Mouse (Mus musculus) megakaryocyte progenitor cell, adult 5-6 weeks (primary cell): ENCODE results near the gene Ppfibp2. TPM values are rescaled to one million over a fixed set of nuclear protein-coding genes. Genes with fewer than 3 reads are reported as not detected.

Experiments
- ATAC-seq: replicated peaks from 2 replicates; pipeline ENCODE4 v1.8.0; 2016; ENCODE audit warnings: mild to moderate bottlenecking, moderate TSS enrichment, inconsistent platforms; ENCODE audit not compliant: poor library complexity
- total RNA-seq, 2 experiments: library from RNA; stranded (forward) in 1 of 2; stranded (reverse) in 1 of 2; fragments of 157-497, 149-512 nt in 1 of 2; fragments of 200-1000 nt in 1 of 2; gene quantifications; 2 replicates each; pipeline versions ENCODE4 v1.2.3 to v1.2.4; 2015 to 2017

Ppfibp2 gene
- total RNA-seq, 2 experiments from 2014 or later: 3.3 to 4.8 TPM

- ATAC-seq: no peak
These were observed 68.6 kb downstream of the Ppfibp2 start for GRCm38 (mm10) chr7:107663621-107664020.

- ATAC-seq: peak; percentile 56
These were observed 69.4 kb downstream of the Ppfibp2 start for GRCm38 (mm10) chr7:107664063-107665056.

GRCm38 (mm10) chr7:107665221-107665585, 70.2 kb downstream of the Ppfibp2 start:
- 0 out of 2 replicates have a peak, but pooled peaks have one; percentile 11 for ATAC-seq

DNA sequence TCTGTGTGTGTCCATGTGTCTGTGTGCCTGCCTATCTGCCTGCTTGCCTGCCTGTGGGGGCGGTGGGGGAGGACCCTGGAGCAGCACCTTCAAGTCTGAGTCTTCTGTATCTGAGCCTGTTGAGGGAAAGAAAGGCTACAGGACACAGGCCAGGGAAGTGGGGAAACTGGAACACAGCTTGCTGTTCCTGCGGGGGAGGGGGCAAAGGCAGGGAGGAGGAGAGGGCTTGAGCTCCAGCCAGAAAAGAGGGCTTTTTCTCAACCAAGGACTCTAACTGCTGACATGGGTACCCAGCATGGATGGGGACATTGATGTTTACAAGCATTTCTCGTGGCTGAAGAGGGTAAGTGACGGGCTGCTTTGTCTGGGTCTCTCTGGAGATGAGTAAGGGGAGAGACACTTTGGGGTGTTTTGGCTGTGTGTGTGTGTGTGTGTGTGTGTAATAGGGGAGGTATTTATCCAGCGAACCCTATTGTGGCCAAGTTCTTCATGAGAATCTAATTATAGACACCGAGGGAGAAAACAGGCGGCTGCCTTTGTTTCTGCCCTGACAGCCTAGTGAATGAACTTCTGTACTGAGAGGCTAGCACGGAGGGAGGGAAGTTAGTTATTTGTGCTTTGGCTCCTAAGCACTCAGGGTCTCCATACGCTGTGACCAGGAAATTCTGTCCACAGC, 70.7 kb downstream of the Ppfibp2 start:
- peak; percentile 4; the same call in 1 of the 2 replicates for ATAC-seq

DNA sequence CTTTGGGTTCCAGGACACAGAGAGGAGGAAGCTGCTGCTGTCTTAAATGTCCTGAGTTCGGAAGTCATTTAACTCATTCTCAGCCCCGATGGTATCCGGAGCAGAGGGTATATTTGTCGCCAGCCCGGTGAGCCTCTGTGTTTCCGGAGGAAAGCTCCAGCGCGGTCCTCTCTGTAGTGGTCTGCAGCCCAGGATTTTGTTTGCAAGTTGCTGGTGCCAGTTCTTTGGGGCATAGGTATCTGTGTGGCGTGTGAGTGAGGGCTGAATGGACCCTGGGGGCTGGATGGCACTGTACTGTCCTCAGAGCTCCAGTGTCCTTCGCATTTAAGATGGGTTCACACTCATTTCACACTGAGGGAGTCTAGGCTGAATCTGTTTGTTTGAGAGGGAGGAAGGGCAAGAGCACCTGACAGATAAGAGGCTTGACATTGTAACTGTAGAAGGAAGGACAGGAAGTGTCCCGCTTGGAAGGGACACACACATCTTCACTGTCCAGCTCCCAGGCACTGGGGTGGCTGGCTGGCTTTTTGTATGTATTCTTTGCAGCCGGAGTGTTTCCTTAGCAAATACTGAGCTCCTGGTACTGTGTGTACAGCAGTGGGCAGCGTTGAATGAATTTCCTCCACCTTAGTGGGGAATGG, 71.4 kb downstream of the Ppfibp2 start:
- ATAC-seq: peak; percentile 7; the same call in 1 of the 2 replicates

DNA sequence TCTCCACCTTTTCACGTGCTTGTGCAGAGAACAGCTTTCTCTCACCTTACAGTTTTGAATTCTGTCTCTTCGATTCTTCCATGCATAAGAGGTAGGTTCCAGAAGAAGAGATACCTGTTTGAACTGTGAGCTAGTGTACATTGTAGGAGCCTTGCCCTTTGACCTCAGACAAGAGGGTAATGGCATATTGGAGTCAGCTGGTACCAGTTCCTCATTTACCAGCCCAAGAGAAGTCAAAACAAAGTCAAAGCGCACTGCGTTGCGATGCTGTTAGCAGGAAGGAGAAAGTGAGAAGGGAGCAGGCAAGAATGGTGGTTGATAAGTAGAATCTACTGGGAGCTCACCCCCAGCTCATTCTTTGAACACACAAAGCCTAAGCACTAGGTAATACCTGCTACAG, 73.5 kb downstream of the Ppfibp2 start:
- 0 out of 2 replicates have a peak, but pooled peaks have one; percentile 19 for ATAC-seq

- peak; percentile 63 for ATAC-seq
These were observed 80.2 kb downstream of the Ppfibp2 start for GRCm38 (mm10) chr7:107675224-107675623.

DNA sequence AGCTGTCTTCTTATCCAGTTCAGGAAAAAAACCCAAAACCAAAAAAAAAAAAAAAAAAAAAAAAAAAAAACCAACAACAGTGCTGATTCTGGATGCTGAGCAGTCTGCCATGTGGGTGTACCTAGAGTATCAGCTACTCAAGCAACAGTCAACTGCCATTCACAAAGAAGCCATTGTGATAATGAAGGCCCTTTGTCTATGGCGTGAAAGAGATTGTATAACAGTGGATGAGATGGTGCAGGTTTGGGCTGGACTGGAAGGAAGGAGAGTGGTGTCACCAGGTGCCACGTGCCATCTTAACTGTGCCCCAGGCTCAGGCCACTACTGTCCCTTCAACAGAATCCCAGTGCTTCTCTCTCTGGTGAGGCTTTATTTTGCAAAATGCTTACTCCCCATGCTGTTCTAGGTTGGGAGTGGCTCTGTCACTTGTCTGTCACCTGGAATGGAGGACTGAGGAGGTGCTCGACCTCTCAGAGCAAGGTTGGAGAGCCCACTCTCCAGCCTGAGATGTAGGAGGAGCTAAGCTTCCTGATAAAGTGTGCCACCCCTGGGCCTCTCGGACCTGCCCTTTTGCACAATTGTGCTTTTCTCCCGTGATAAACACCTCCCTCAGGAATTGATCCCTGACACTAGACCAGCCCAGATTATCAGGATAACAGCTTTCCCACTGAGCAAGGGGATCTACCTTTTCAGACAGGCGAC, 85.3 kb downstream of the Ppfibp2 start:
- ATAC-seq: no peak

GRCm38 (mm10) chr7:107681306-107681705, 86.3 kb downstream of the Ppfibp2 start:
- no peak for ATAC-seq

- 0 out of 2 replicates have a peak, but pooled peaks have one; percentile 2 for ATAC-seq
These were observed 88.2 kb downstream of the Ppfibp2 start for GRCm38 (mm10) chr7:107683162-107683561.

DNA sequence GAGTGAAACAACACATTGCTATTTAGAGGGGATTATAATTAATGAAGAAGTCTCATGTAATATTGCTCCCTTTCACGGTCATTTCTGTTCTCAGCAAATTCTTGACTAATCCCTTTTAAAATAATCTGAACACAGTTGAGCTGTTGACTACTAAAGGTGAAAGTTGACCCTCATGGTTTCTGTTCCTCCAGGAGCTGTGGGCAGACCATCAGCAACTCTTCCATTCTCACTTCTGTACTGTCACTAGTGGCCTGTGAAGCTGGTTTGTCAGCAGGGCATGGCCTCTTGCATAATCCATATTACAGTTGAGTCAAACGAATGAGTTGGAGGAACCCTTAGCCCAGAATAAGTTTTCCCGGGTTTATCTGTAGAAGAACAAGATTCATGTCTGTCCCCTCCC, 88.6 kb downstream of the Ppfibp2 start:
- ATAC-seq: peak; percentile 92

GRCm38 (mm10) chr7:107685238-107685954, 90.4 kb downstream of the Ppfibp2 start:
- no peak for ATAC-seq

GRCm38 (mm10) chr7:107685955-107686285, 90.9 kb downstream of the Ppfibp2 start:
- no peak for ATAC-seq

DNA sequence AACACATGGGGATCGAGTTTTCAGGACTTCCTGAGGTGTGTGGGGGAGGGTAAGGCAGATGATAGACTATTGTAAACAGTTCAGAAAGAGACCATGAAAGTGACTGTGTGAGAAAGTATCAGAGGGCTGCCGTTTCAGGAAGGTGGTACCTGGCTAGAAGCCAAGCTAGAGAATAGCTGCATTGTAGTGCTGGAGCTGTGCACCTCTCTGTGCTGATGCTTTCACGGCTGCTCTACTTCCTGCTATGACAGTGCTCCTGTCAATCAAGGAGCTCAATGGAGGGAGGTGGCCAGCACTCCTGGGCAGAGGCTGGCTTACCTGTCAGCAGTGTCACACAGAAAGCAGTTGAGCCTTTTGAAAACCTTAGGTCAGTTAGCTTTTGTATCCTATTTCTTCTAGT, 92.4 kb downstream of the Ppfibp2 start:
- ATAC-seq: no peak

- no peak for ATAC-seq
These were observed 93.0 kb downstream of the Ppfibp2 start for GRCm38 (mm10) chr7:107688040-107688439.

DNA sequence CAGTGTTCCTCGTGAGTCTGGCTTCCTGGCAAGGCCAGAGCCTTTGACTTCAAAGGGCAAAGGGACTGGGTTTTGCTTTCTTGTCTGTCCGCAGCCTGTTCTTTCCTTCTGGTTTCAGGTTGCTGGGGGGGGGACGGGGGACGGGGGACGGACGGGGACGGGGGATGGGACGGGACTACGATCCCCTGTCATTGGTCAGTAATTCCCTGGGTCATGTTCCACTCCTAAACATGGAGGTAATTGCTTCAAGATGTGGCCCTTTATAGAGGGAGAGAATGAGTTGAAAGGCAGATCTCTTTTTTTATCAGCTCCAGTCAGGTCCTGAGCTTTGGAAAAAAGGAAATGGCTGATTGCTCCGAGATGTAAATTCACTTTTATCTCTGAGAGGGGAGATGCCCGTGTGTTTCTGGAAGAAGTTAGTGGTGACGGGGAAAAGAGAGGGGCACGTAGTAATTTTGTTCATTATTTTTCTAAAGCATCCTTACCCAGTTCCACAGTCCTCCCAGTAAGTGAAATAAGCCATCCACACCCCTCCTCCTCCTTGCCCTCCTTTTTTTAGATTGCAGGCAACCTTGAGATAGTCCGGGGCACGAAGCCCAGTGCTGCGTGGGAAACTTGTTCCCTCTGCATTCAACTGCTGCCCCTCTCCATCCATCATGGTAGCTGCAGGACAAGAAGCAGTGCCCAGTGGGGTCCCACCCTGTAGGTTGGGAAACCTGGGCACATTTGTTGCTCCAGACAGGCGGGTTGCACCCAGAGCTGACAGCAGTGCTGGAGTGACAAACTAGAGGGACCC, 95.6 kb downstream of the Ppfibp2 start:
- no peak for ATAC-seq

DNA sequence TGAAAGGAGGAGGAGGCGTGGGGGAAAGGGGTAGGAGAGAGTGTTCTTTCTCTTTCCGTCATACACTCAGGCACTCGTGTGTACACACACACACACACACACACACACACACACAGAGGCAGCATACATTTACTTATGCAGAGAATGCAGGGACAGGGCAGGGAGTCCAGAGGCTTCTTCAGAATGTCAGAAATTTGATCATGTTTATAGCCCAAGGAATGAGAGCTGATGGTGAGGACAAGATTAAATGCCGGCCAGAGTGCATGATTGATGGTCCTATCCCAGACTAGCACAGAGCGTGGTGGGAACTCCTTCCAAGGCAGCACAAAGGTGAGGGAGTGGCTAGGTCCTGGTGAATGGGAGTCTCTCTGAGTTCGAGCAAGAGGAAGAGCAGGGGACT, 96.5 kb downstream of the Ppfibp2 start:
- ATAC-seq: no peak

DNA sequence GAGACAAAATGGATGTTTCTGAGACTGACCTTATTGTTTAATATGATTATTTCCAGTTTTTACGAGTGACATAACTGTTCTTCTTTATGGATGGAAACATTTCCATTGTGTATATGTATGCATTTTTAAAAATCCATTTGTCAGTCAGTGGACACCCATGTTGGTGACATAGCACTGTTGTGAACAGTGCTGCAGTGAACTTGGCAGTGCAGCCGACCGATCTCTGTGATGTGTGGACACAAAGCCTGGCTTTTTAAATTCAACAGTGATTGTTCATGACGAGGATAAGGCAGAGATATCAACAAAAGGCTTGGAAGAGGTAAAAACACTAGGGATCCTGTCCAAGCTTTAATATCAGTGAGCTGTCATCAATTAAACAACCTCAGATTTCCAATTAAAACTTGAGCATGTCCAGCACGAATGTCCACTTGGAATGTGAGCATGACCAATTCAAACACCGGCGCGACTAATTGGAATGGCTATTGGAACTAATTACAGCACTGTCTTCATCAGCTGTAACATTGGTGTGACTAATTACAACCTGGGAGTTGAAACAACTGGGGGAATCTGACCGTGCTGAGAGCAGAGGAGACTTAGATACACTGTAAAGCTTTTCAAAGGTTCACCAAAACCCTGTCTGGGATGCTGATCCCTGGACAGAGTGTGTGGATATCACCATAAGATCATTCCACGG, 99.4 kb downstream of the Ppfibp2 start:
- no peak for ATAC-seq

DNA sequence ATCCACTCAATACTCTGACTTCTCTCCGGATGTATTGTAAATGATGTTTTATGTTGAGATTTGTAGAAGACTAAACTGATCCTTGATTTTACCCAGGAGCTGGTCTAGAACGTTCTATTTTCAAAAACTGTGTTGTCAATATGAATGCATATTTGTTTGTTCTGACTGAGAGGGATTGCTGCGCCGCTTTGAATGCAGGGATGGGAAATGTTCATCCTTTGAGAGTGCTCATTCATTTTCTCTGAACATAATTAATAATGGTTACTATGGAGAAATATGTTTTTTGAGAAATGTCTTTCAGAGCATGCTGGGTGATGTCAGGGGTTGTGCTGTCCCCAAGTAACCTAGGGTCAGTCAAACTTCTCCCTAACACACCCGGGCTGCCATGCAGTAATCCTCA, 102.1 kb downstream of the Ppfibp2 start:
- no peak for ATAC-seq
